Mouse (Mus musculus) myocyte (in vitro differentiated cells): ENCODE measurements around the gene Gm20388. TPM values are rescaled to one million over a fixed set of nuclear protein-coding genes. Genes with fewer than 3 reads are reported as not detected.

ENCODE experiments used
- H3K27me3 ChIP-seq: one replicate; pipeline ENCODE4 v1.6.1; 2011; ENCODE audit not compliant: control insufficient read depth, insufficient read depth, insufficient read length
- H3K36me3 ChIP-seq: one replicate; pipeline ENCODE4 v1.6.1; 2011; ENCODE audit not compliant: control insufficient read depth, insufficient read depth
- H3K4me2 ChIP-seq: one replicate; pipeline ENCODE4 v1.6.1; 2011; ENCODE audit warnings: low read depth, control low read depth
- H3K4me3 ChIP-seq: one replicate; pipeline ENCODE4 v1.5.1; 2011; ENCODE audit warnings: mild to moderate bottlenecking, control low read depth, moderate library complexity
- H3K79me2 ChIP-seq: one replicate; pipeline ENCODE4 v1.6.1; 2011; ENCODE audit not compliant: control insufficient read depth, insufficient read depth
- H3ac ChIP-seq: one replicate; pipeline ENCODE4 v1.6.1; 2011; ENCODE audit not compliant: control insufficient read depth, insufficient read length
- CEBPB ChIP-seq: IDR thresholded peaks from 2 replicates; pipeline ENCODE4 v1.6.1; 2011; ENCODE audit warnings: mild to moderate bottlenecking, moderate library complexity; ENCODE audit not compliant: poor library complexity, insufficient read depth, severe bottlenecking
- MAX ChIP-seq: IDR thresholded peaks from one replicate; pipeline ENCODE4 v1.6.1; 2011; ENCODE audit warnings: low read depth, mild to moderate bottlenecking, control low read depth
- MYOD1 ChIP-seq, 3 experiments: IDR thresholded peaks; one replicate each; pipeline ENCODE4 v1.6.1; 2011; ENCODE audit warnings: control low read depth in 2 of 3, low read depth in 2 of 3, mild to moderate bottlenecking in 2 of 3, moderate library complexity in 1 of 3; ENCODE audit not compliant: insufficient read length in 2 of 3, control insufficient read depth in 1 of 3
- MYOG ChIP-seq, 3 experiments: IDR thresholded peaks; one replicate each; pipeline ENCODE4 v1.6.1; 2011; ENCODE audit warnings: control low read depth in 2 of 3, low read depth in 2 of 3, mild to moderate bottlenecking in 2 of 3; ENCODE audit not compliant: insufficient read length in 2 of 3, control insufficient read depth in 1 of 3, insufficient read depth in 1 of 3
- POLR2AphosphoS2 ChIP-seq: IDR thresholded peaks from one replicate; pipeline ENCODE4 v1.6.1; 2011; ENCODE audit warnings: low read depth, control low read depth; ENCODE audit not compliant: insufficient read length
- SRF ChIP-seq: IDR thresholded peaks from one replicate; pipeline ENCODE4 v1.6.1; 2011; ENCODE audit warnings: low read depth; ENCODE audit not compliant: control insufficient read depth, insufficient read length
- TCF12 ChIP-seq: IDR thresholded peaks from one replicate; pipeline ENCODE4 v1.6.1; 2011; ENCODE audit warnings: mild to moderate bottlenecking, control low read depth; ENCODE audit not compliant: poor library complexity, insufficient read depth, severe bottlenecking
- TCF3 ChIP-seq: IDR thresholded peaks from one replicate; pipeline ENCODE4 v1.6.1; 2011; ENCODE audit warnings: low read depth, control low read depth; ENCODE audit not compliant: insufficient read length
- USF1 ChIP-seq: IDR thresholded peaks from one replicate; pipeline ENCODE4 v1.6.1; 2011; ENCODE audit warnings: low read depth, mild to moderate bottlenecking, control low read depth, moderate library complexity
- polyA plus RNA-seq: library from polyadenylated mRNA; unstranded; fragments of >200 nt; fragmentation: generic; extraction: Trizol; gene quantifications from one replicate; pipeline ENCODE4 v1.2.1, GENCODE M21; 2012; ENCODE audit warnings: missing spikeins

The Gm20388 gene
- polyA plus RNA-seq, 1 experiment = 15.3 TPM

DNA sequence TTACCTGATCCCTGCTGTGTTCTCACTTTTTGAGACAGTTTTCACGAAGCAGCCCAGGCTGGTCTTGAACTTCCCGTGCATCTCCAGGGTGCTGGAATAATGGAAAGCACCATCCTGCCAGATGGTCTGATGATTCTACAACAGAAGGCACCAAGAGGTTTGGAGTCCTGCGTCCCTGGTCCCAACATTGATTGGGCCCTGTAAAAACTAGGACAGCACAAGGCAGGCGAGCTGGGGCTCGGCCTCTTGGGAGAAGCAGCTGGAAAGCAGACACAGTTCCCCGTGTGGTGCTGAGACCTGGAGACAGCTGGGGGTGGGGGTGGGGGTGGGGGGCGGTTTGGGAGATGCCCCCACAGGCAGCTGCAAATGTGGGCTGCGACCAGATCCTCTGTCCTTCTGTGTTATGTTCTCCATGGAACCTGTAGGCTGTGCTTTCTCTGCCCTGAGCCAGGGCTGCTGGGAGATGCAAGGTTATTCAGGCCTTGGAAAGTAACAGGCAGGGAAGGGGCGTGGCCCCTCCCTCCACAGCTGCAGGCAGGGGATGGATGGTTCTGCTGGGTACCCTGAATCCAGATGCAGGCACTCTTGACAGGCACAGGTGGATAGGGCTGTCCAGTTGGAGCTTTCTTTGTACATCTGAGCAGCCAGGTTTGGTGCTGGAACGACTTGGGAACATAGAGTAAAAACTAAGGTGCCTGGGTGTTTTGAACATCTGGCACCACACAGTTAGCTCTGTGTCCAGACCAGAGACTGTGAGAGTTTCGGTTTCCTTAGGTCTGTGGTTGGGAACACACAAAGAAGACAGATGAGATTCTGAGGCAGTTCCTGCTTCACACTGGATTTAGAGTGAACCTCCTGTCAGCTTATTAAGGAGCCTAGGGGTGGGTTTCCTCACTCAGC, 314.1 kb downstream of the Gm20388 start:
- Histone ChIP-seq H3ac (no peak overlapping the region), H3K27me3 (no peaks in the 10 kb centered on the region), H3K4me3 (no peak overlapping the region), H3K36me3 (no peaks in the 10 kb centered on the region), H3K79me2 (no peaks in the 10 kb centered on the region), H3K4me2 (peak overlapping the region; percentile 94)
- TF ChIP-seq CEBPB = no peak
- TF ChIP-seq MYOG (IDR thresholded peaks at IDR 0.05; ENCODE audit: control insufficient read depth in 1 of 3, insufficient read depth in 1 of 3, insufficient read length in 2 of 3, low read depth in 2 of 3) = peak in 2 of 3 experiments; percentile 2 to 30
- TF ChIP-seq TCF12 = no peak
- no peak for TF ChIP-seq POLR2AphosphoS2
- no peak for TF ChIP-seq MAX
- peak in 2 of 3 experiments; percentile 42 to 54 for TF ChIP-seq MYOD1 (IDR thresholded peaks at IDR 0.05; ENCODE audit: control insufficient read depth in 1 of 3, insufficient read length in 2 of 3, low read depth in 2 of 3)

DNA sequence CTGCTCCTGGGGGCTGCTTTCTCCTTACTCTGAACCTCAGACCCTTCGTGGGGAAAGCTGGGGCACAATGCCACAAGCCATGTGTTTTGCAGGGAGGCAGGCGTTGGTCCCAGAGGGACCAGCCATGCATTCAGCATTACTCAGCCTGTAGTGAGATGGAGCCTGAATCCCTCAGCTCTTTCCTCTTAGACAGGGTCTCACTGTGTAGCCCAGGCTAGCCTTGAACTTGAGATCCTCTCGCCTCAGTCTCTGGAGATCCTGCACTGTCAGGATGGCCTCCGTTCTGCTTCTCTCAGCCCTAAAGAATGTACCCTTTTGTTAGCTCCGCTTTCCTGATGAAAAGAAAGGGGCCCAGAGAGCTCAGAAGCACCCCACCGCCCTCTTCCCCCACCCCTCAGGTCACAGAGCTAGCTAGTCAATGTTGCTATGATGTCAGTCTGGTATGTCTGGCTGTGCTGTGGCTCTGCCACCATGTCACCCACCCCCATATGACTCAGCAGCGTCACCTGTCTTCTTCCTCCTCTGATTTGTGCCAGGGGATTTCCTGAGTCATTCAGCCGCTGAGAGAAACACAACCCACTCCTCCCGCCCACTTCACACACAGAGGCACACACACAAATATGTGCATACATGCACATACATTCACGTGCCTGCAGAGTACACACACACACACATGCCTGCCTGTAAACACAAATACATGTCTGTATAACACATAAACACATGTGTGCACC, 314.9 kb downstream of the Gm20388 start:
- H3K4me2 ChIP-seq = peak overlapping the region; percentile 94
- H3K27me3 ChIP-seq = no peaks in the 10 kb centered on the region
- H3ac ChIP-seq = no peak overlapping the region
- no peak overlapping the region for H3K4me3 ChIP-seq
- peaks cover 2% of the 10 kb centered on the region for H3K79me2 ChIP-seq
- peak; percentile 64 for TF ChIP-seq TCF12
- TF ChIP-seq MYOD1 (IDR thresholded peaks at IDR 0.05; ENCODE audit: control insufficient read depth in 1 of 3, insufficient read length in 2 of 3, low read depth in 2 of 3) = peak in 2 of 3 experiments; percentile 94 to 97
- no peak for TF ChIP-seq USF1
- peak; percentile 12 for TF ChIP-seq TCF3
- no peak for TF ChIP-seq CEBPB
- no peak for TF ChIP-seq SRF
- TF ChIP-seq MYOG (IDR thresholded peaks at IDR 0.05; ENCODE audit: control insufficient read depth in 1 of 3, insufficient read depth in 1 of 3, insufficient read length in 2 of 3, low read depth in 2 of 3) = peak; percentile 9 to 85 (median 38)
- no peaks in the 10 kb centered on the region for H3K36me3 ChIP-seq

DNA sequence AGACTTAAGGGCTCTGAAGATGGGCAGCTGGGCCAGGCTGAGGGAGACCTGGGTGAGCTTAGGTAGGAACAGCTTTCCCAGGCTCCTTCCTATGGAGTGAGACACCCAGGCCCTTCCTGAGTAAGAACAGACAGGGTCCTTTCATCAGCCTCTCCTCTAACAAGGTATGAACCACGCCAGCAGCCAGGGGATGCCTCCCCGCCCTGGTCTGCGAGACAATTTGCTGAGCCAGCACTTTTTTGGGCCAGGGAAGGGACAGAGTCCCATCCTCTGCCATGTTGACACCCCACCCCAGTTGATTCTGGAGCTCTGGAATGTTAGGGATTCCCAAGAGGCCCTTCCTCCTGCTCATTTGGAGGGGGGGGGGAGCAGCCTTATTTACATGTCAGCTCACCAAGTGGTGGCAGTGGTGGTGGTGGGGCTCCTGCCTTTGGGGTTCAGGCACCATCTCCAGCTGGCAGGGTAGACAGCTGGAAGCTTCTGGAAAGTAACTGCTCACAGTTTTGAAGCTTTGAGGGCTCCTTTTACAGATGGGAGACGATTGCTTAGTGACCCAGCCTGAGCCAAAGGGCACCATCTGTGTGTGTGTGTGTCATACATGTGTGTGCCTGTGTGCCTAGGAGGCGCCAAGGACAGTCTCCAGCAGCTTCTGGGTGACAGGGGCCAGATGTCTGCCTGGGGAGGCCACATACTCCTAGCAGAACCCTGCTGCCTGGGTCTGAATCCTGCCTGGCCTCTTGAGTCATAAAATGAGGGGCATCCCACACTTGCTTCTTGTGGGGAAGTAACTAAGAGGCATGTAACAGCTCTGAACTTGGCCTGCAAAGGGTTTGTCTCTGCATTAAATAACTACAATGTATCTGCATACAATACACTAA, 316.3 kb downstream of the Gm20388 start:
- H3K4me3 ChIP-seq = peak overlapping the region; percentile 40
- no peaks in the 10 kb centered on the region for H3K36me3 ChIP-seq

DNA sequence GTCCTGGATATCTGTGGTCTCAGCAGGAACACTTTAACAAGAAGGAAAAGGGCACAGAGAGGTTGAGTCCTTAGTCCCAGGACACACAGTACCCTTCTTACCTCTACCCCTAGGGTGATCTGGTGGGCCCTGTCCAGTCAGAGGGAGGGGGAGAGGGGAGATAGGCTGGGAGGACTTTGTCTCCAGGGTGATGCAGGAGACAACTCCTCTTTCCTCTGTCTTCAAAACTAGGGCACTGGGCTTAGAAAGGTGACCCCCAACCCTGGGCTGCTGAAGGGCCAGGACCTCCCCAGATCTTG, 316.9 kb downstream of the Gm20388 start:
- TF ChIP-seq MYOD1 (IDR thresholded peaks at IDR 0.05; ENCODE audit: control insufficient read depth in 1 of 3, insufficient read length in 2 of 3, low read depth in 2 of 3) (no peak), POLR2AphosphoS2 (no peak), MAX (no peak), MYOG (IDR thresholded peaks at IDR 0.05; ENCODE audit: control insufficient read depth in 1 of 3, insufficient read depth in 1 of 3, insufficient read length in 2 of 3, low read depth in 2 of 3) (no peak), CEBPB (no peak)
- Histone ChIP-seq H3K4me2 (peak overlapping the region; percentile 94), H3ac (no peak overlapping the region), H3K4me3 (peak overlapping the region; percentile 40), H3K27me3 (no peaks in the 10 kb centered on the region), H3K79me2 (peaks cover 17% of the 10 kb centered on the region), H3K36me3 (no peaks in the 10 kb centered on the region)

More for the DNA sequence above, 316.3 kb downstream of the Gm20388 start:
- TF ChIP-seq MAX (no peak), CEBPB (no peak), MYOD1 (IDR thresholded peaks at IDR 0.05; ENCODE audit: control insufficient read depth in 1 of 3, insufficient read length in 2 of 3, low read depth in 2 of 3) (peak; percentile 10 to 48 (median 37)), SRF (no peak), MYOG (IDR thresholded peaks at IDR 0.05; ENCODE audit: control insufficient read depth in 1 of 3, insufficient read depth in 1 of 3, insufficient read length in 2 of 3, low read depth in 2 of 3) (peak in 2 of 3 experiments; percentile 37 to 40)
- Histone ChIP-seq H3ac (no peak overlapping the region), H3K79me2 (peaks cover 13% of the 10 kb centered on the region), H3K4me2 (peak overlapping the region; percentile 94), H3K27me3 (no peaks in the 10 kb centered on the region)
